Mouse (Mus musculus) retina, adult 2 months (tissue): ENCODE results near the gene Gm15737.

Source experiments
- DNase-seq: peaks from one replicate; pipeline ENCODE4 v3.0.0-alpha.2; 2012; ENCODE audit warnings: low read depth, low spot score

Gm15737 gene

DNA sequence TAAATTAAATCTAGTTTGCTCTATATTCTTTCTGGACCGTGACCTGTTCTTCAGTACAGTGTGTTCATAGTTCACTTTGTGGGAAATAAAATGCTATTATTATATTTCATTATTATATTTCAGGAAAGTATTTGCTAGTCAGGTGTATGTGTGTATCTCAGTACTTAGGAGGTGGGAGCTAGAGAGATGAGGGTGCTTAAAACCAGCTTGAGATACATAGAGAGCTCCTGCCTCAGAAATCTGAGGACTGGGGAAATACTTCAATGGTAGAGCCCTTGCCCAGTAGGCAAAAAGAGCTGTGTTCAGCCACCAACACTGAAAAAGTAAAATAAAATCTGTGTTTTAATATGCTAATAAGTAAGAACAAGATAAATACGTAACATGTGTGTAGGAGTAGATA, 6.2 kb downstream of the Gm15737 start:
- DNase-seq: no peak

DNA sequence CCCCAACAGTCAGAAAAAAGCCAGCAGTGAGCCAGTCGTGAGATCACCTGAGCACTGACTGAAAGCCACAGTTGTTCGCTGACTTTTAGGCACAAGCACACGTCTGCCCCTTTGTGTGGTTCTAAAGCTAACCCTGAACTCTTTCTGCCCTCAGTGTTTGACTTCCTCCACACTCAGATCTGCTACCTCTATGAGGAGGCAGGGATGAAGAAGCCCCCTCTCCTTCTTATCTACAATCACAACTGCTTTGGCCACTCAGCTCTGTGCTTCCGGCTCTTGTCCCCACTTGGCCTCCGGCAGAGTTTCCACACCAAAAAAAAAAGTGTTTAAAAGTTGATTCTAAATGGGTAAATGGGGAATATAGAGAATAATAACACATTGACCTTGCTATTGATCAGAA, 7.0 kb downstream of the Gm15737 start:
- no peak for DNase-seq

DNA sequence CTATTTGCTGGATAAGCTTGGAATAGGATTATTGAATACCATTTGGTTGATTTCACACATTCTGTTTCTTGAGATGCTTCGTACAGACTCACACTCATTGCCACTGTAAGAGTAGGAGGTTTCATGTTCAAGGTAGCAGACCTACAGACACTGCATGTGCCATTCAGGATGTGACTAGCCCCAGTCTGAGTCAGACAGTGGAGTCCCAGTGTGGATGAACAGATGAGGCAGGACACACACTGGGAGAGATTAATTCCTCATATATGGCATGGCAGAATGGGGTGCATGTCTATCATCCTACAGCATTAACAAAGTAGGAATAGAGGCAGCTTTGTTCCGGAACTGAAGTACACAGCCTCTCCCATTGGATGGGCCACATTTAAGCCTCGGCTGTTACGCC, 8.1 kb downstream of the Gm15737 start:
- DNase-seq: no peak

DNA sequence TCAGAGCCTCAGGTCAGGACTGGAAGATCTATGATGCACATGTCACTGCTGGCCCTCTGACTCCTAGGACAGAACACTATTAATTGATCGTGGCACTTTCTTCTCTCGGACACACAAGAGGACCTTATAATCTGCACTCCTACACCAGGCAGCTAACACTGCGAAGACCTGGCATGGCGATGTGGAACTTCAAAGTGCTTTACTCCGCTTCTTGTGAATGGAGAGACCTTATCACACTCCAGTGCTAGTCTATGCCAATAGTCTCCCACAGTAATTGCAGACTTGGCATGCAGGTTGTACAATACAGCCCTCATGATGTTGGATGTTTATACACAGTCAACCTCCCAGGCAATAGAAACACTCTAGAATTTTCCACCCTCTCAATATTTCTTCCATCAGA, 9.6 kb downstream of the Gm15737 start:
- DNase-seq: no peak

DNA sequence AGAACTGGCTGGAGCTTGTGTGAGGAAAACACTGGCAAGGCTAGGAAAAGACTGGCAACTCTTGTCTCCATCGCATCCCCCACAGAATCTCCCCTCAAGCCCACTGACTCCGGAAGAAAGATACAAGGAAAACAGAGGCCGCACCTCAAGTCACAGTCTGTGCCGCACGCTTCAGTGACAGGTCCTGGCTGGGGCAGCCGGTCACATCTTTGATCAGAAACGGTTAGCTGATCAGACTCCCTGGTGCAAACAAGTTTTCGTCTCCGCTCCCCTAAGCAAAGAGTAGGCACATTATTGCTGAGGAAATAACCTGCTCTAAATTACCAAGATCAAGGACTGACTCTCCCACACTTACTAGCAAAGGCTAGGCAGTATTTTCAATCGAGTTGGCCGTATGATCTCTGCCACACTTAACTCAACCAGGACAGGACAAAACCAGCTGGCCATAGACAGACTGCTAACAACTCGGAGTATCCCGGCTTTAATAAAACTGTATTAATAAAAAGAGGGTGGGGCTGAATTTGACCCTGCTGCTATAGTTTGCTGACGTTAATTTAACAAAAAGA, 10.6 kb downstream of the Gm15737 start:
- no peak for DNase-seq

DNA sequence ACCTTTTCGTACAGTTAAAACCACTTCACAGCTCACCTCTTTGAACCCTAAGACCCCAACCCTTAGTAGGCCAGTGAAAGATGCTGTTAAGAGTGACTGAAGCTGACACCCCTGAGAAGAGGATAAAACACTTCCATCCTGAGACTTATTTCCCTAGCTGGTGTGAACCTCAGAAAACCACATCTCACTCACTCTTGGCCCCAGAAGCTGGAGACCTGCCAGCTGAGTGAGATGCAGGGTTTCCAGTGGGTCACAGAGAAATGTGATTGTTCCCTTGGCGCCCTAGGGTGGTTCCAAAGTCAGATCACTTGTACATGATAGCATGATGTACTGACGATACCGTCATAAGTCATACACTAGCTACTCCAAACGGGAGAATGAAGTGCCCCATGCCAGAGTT, 13.3 kb downstream of the Gm15737 start:
- no peak for DNase-seq

DNA sequence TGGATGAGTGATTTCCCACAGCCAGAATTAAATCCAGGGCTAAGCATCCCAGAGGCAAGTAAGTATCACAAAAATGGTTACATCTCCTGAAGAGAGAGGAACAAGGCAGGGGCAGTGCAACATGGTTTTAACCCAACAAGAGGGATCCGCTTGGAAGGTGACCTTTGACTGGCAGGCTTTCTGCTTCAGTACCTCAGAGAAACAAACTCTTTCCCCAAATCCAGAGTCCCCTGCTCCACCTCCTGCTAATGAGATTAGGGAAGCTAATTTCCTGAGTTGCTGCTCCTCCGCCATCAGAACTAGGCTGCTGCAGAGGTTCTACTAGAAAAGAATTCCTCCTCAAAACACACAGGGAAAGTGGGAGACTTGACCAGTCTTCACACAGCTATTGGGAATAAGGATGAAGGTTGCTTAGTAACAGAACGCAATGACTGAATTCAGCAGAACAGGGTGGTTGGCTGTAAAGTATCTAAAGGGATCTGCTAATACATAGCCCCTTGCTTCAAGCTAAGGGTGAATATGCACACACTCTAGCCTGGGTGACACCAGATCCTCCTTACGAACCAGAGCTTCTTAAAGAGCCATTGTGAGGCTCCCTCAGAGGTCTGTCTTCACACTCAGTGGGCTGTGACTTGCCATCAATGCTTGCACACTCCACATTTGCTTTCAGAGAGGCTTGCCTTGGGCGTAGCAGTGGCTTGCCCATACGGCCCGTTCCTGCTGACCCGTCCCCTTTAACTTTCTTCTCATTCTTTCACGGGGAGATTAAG, 14.2 kb downstream of the Gm15737 start:
- DNase-seq: no peak

DNA sequence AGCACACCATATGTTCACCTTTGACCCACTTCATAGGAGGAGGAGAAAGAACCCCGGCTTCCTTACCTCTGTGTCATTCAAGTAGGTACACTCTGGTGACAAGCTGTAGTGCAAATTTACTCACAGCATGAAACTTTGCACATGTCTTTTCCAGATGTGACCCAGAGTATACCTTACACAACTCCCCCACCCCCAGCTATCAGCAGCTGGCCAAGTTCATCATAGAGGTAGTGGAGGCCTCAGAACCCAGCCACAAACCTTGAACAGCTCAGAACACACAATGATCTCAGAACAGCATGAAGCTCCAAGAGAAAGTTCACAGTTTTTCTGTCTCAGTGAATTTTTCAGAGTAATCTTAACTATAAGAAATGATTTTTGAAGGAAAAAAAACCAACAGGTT, 22.4 kb downstream of the Gm15737 start:
- no peak for DNase-seq

DNA sequence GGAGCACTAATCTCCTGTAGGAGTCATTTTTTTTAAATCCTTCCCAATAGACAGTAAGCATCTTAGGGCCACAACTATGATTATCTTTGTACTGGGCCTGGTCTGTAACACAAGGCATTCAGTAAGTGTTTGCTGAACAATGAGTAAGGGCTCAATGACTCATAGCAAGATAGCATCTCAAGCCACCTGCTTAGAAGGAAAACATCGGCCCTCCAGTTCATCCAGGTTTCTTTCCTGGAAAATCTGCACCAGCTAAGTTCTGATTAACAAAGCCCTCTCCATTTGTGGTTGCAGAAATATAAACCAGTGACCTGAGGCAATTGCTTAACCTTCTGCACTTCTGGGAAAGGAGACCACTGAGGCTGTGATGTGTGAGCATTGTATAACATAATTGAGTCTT, 34.9 kb downstream of the Gm15737 start:
- DNase-seq: no peak

DNA sequence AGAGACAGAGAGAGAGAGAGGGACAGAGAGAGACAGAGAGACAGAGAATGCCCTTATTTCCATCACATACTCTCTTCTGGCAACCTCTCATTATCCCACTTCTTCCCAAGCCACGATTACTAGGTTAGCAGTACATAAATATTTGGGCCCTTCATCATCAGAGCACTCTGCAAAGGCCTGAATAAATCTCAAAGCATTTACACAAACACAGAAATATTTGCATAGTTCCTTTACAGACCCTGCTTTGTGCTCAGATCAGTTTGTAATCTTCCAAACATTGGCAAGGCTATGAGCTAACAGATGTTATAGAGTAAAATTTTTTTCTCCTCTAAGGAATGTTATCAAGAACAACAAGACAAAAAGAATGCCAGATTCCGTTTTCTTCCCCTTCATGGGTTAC, 35.3 kb downstream of the Gm15737 start:
- DNase-seq: no peak

DNA sequence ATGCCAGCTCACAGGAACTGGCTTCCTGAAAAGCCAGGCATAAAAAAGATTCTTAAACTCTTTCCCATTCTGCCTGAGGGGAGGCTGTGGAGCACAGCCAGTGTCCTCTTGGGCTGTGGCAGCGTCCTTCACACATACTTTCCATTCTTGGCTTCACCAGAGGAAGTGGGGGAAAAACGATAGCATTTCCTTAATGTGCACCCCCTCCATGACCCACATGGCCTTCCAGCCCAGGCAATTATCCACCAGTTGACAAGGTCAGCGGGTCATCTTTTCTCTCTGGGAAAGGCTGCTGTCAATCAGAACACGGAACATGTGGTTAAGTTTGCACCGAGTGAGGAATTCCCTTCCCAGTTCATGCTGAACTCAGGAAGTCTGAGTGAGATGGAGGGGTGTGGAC, 36.8 kb downstream of the Gm15737 start:
- DNase-seq: no peak

DNA sequence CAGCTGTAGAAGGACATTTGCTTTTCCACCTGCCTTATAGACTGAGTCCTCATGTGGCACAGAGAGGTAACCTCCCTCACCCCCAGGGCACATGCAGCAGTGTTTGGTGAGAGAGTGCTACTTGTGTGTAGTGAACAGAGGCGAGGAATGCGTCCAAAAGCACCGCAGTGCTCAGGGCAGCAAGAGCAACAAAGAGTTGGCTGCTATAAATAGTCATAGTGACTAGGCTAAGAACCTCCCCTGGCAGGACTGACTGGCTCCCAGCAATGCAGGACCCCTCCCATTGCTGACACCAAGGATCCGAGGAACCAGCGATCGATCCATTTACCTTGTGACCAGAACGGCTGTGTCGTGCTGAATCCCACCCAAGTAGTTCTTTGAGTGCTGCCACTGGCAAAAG, 40.2 kb downstream of the Gm15737 start:
- no peak for DNase-seq

DNA sequence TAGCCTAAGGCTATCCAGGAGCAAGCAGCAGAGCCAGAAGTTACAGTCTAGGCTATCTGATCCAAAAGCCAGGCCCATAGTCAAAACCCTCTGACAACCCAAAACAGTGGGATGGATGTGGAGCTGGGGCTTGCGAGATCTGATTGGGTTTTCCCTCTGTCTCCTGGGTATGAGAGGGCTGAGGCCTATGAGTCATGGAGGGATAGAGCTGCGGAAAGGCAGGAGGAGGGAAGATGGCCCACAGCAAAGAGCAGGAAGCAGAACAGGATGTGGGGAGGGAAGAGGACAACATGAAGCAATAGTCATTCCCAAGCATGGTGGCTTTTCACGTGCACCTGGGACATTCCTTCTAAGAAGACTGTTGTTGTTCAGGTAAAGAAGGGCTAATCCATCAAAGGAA, 41.5 kb downstream of the Gm15737 start:
- DNase-seq: no peak

DNA sequence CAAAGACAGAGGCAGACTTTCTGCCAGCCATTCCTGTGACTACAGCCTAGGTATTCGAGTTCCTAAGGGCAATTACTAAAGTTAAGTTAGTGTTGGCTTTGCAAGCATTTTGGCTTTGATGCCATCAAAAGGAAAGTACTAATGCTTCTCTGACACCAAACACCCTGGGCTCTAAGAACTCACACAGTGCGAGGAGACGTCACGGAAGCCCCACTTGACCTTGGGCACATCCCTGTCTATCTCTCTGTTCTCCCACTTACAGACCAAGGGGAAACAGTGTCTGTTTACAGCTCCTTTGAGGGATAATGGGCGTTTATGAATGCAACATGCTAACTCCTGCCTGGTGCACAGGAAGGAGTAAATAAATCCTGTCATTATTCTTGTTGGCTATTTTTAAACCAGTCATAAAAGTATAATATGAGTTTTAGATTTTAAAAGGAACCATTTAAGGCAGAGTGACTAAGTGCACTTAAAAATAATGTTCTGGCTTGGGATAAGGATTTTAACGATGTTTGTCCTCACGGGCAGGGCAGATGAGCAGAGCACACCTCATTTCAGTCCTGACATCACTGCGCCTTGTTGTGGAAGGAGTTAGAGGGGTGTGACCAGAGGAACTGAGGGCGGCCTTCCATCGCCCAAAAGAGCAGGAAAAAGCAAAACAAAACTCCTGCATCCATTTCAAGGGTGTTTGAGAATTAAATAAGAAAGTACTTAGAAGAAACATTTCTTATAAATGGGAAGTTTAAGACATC, 52.0 kb downstream of the Gm15737 start:
- no peak for DNase-seq

DNA sequence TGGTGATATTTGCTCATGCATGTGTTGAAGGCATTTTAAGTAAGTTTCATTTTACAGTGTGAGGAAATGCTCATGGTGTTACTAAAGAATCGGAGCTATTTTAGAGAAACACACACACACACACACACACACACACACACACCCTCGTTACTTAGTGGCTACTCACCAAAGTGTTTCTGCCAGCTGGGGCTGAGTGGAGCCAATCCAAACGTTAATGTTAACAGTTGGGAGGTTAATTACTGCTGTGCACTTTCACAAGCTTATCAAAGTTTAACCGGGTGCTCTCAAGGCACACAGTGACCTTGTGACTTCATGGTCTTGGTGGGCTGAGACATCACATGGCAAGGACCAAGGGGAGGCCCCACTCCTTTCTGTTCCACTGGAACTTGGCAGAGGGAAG, 52.7 kb downstream of the Gm15737 start:
- DNase-seq: no peak

DNA sequence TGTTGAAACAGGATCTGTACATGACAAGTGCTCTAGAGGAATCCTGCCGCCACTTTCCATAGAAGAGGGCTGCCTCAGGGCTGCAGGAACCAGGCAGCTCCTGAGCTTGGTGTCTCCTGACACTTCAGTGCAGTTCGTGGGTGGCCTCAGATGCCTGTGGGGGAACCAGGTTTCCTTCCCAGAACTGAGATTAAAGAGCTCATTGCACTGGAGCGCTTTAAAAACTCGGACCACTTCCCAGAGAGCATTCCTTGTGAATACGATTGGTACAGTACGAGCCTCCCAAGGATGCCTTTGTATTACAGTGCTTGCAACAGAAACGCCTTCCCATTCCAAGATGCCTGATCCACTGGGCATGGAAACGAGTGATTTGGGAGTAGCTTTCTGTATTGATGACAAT, 55.4 kb downstream of the Gm15737 start:
- no peak for DNase-seq

DNA sequence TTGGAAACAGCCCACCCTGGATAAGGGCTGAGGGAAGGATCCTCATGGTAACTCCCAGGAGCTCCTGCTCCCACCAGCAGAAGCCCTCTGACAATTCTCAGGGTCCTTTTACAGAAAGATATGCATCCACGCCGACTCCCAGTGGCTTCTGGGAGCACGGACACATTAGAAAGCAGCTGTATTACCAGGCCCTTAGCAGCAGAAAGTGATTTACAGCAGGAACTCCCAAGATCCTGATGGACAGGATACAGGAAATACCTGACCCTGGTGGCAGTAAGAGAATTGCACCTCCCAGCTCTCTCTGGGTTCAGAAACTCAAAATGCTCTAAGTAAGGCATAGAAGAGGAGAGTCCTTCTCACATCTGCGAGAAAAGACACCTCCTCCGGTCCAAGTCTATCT, 59.1 kb downstream of the Gm15737 start:
- no peak for DNase-seq
